Mouse (Mus musculus) B cell, adult 2 months (primary cell): ENCODE results near the gene Tgif1.

Experiments used
- DNase-seq, 2 experiments: peaks; one replicate each; pipeline ENCODE4 v3.0.0; 2022

Tgif1 gene

GRCm38 (mm10) chr17:70865060-70865604 lies 11.8 kb upstream of the Tgif1 start:
- DNase-seq = no peak

DNA sequence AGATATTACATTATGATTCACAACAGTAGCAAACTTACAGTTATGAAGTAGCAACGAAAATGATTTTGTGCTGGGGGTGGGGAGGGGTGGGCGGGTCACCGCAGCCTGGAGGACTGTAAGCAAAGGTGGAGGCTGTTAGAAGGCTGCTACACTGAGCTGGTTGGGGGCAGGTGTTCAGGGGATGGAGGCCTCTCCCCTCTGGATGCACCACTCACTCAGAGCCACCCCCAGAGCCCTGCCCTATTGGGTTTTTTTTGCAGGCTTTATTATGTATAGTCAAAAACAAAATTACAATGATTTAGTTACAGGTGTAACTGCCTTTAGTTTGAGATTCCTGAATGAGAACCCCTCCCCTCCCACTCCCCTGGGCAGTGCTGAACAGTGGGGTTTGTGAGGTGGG lies 11.3 kb upstream of the Tgif1 start:
- no peak for DNase-seq

DNA sequence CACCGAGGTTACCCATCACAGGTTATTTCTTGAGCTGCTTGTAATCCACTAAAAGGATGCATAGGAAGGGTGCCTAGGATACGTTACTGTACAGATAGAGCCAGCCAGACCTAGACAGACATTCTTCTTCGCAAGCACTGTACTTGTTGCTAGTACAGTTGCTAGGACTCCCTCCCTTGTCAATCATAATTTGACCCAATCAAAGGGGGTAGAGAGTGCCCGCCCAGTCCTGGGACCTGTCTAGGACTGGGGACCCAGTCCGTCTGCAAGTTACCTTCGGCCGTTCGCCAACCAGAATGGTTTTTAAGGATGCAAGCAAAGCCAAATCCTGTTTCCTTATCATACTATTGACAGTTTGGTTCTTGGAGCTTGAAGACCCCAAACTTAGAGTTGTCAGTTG lies 10.8 kb upstream of the Tgif1 start:
- DNase-seq = no peak

DNA sequence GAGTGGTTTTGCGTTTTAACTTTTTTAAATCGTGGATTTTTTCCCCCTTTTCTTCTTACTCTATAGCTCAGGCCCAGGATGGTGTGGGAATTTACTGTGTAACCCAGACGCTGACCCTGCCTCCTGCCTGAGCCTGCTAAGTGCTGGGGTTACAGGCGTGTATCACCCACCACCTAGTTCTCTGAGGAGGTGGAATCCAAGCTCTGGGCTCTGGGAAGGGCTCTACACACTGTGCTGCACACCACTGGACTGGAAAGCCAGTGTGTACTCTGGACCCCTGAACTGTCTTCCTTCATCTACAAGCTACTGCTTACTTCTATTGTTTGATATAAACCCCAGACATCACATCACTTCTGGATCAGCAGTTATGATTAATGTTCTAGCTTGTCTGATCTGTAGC lies 5.5 kb upstream of the Tgif1 start:
- DNase-seq = no peak

DNA sequence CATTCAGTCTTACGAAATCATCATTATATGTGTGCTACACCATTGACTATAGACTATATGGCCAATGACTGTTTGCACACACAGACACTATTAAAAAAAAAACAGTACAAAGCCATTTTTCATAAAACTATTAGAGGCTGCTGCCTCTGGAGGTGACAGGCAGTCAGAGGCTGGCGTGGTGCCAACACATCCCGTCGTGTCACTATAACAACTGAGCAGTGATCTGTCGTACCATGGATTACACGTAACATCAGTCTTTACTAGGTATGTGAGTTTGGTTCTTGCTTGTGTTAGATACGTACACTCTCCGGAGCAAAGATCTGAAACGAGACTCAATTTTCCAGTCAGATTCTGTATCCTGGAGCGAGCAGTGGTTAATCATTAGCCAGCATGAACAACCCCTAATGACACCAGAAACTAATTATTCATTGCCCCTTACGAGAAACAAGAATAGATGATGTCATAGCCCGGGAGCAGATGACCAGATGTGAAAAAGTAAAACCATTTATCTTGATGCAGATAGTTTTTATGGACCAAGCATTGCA lies 3.6 kb upstream of the Tgif1 start:
- DNase-seq = no peak

- DNase-seq = peak in 1 of 2 experiments; percentile 27
Observed at GRCm38 (mm10) chr17:70854021-70854420, 675 bp upstream of the Tgif1 start.

DNA sequence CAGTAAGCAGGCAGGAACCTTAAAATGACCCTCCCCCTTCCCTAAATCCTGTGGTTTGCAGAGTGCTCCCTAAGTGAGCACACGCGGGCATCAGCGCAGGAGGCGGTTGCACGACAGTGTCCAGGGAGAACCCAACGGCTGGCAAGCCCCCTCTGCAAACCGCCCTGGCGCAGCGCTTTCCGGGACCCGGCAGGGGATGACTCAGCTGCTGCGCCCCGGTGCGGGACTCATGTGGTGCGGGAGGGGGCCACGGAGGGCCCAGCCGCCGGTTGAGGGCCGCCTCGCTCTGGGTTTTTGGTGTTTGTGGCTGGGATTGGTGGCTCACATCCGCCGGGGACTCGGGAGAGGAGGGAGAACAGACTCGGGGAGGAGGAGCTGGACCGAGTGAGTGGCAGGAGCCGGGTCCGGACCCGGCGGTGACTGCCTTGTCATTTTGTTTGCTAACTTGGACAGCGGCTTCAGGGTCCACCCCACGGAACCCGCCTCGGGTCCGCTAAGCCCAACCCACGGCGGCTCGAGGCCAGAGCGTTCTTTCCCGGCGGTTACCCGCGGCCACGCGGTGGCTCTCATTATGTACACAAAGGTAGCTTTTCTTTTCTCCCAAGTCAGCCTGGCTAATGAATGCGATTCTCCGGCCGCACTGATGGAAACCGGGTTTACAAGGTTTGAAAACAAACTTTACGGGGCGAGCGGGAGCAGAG lies 510 bp downstream of the Tgif1 start:
- peak; percentile 75 to 76 for DNase-seq

GRCm38 (mm10) chr17:70852011-70852685 lies 1.2 kb downstream of the Tgif1 start:
- DNase-seq = peak; percentile 88 to 92

- peak; percentile 86 to 89 for DNase-seq
Observed at GRCm38 (mm10) chr17:70850996-70851991, 2.1 kb downstream of the Tgif1 start.

GRCm38 (mm10) chr17:70850233-70850995 lies 2.9 kb downstream of the Tgif1 start:
- DNase-seq = peak; percentile 66 to 71

DNA sequence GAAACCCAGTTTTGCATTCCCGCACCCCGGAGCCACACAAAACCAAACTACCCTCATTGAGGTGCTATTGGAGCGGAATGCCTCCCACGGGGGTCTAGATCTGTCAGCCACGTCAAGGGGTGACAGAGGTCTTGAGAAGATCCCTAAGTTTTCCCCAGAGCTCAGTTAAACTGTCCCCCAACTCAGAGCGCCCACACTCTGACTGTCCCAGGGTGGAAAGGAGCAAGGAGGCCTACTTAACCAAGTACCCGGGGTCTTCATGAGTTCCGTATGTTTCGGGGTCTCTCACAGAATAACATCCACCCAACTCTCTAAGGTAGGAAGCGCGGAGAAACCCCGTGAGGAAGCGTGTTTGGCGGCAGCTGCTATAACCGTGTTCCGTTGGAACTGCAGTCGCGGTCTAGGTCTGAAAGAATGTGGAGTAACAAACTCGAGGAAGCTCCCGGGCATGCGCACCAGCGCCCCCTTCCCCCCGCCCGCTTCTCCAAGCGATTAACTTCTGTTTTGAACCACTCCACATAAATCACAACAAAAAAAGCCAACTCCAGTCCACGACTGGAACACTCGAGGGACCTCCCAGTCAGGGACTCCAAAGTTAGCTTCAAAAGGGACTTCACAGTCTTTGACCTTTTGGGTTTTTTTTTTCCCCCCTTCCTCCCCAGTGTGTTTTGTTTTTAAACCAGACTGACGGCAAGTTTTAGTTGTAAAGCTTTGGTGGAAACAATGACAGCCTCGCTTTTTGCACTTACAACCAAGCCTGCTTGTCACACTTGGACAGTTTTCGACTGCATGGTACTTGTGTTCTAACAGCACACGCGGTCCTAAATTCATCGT lies 3.7 kb downstream of the Tgif1 start:
- DNase-seq = peak; percentile 85 to 87

DNA sequence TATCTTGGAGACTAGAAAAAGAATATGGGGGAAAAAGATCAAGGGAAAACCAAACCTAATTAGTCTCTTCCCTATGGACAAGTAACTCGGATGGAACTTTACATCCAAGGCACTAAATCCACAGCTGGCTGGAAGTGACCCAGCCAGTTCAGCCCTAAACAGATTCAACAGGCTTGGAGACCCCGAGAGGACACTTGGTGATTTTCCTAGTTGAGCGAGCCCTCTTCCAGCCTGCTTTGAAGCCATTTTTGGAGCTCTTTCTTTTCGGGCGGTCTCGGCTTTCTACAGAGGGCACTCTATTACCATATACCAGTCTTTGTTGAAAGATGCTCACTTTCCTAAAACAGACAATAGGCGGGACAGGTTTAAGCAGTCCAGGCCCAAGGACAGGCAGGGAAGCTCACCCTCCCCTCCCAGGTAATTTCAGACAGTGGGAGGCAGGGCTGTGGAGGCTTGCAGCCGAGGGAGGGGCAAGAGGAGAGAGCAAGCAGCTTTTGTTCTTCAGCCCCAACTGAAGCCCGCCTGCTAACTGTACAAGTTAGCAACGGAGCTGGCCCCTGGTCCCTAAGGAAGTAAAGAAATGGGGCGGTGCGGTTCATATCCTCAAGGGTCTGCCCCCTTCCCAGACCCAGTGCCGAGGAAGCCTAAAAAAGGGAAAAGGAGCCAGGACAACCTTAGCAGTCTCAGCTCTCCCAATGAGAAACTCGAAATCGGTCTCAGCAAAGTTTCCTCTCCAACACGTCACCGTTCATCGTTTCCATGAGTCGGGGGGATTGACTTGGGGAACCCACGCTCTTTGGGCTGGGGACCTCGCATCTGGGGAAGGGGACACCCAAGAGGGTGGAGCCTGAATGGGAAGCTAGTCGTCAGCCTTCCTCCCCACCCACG lies 4.6 kb downstream of the Tgif1 start:
- peak; percentile 40 to 49 for DNase-seq

DNA sequence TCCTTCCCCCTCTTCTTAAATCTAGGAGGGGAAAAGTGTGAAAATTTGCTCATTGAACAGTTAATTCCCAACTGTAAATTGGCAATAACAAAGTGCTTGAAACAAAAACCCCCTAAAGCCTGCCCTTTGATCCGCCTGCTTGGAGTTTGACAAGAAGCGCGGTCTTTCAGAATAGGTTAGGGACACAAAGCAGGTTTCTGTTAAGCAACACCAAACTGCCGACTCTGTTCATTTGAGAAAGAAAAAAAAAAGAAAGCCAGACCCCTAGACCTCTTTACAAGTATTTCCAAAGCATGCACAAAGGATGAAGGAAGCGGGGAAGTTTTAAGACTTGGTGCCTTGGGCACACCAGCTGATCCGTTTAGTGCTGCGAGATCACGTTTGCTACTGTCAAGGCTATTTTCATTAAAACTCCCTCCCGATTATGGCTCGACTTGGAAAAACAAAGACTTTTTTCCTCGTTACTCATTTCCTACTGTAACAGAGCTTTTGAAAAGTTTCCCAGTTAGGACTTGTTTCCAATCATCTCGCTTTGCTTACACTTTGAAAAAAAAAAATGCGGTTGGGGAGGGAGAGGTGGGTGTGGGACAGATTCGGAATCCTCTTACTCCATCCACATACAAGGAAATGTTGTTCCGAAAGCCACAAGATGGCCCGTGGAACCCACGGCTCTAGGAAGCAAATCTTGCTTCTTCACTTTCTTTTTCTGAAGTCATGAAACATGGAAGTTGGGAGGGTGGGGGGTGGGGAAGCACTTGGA lies 5.4 kb downstream of the Tgif1 start:
- DNase-seq = peak in 1 of 2 experiments; percentile 25

- DNase-seq = peak; percentile 64 to 73
Observed at GRCm38 (mm10) chr17:70847086-70847485, 6.3 kb downstream of the Tgif1 start.

DNA sequence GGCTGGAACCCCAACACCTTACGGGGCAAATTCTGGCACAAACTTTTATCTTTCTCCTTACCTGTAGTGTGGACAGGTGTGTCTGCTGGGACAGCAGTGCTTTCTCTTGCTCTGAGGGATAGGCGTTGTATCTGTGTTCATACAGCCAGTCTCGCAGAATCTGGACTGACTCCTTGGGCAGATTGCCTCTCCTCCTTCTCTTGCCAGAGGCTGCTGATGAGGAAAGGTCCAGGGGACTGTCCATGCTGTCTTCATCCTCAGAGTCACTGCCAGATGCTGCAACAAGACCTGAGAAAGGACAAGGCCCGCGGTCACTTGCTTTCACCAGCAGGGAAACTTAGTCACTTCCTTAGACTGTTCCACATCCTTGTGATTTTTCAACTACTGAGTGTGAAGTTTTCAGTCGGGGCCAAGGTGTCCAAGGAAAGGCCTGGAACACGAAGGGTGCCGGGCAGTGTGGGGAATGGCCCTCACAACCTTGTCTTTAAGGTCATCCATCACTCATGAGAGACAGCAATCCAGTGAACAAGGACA lies 7.2 kb downstream of the Tgif1 start:
- DNase-seq = no peak

DNA sequence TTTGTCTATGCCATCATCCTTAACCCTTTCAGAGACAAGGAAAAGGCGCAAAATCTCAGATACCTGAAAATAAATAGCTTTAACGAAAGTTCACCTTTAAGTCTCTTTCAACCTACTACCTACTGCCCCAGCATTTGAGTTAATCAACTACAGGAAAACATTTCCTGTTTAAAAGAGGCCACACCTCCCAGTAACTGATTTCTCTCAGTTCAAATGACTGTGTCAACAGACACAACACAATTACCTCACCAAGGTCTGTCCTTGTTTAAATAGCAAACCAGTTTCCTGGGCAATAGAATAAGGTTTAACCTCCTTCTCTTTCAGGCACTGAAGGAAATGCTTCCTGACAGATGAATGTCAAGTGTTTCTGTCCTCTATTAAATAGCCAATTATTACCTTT lies 7.8 kb downstream of the Tgif1 start:
- DNase-seq = no peak

- DNase-seq = no peak
Observed at GRCm38 (mm10) chr17:70844971-70845370, 8.4 kb downstream of the Tgif1 start.

DNA sequence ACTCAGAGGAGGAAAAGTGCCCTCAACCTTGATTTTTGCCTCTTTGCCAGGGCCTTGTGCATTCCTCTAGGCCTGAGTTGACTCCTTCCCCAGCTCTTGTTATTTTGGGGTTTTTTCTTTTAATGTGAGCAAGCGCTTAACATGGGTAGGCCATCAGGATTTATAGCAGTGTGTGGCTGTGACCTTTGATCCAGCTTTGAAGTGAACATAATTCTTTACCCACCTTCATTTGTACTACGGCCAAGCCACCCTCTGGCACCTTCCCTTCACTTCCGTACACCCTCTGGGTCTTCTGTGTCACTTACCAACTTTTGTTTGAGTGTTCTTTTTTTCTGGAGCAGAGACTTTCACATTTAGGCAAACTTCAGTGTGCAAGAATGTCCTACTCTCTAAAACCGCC lies 10.1 kb downstream of the Tgif1 start:
- no peak for DNase-seq

GRCm38 (mm10) chr17:70838533-70838932 lies 14.8 kb downstream of the Tgif1 start:
- DNase-seq = no peak
